Mouse (Mus musculus): ENCODE measurements around the gene Gabrp.

The Gabrp gene

GRCm38 (mm10) chr11:33578859-33579258 lies at the start of gene Gabrp:
TSS of gene Gabrp (minus strand) at chr11:33578959.
- DNase-seq, result no peak

- no peak for DNase-seq
Observed at GRCm38 (mm10) chr11:33627136-33627742, 48.5 kb upstream of the Gabrp start.

GRCm38 (mm10) chr11:33614218-33614617 lies 35.5 kb upstream of the Gabrp start:
- DNase-seq, result peak; percentile 40

GRCm38 (mm10) chr11:33607784-33608183 lies 29.0 kb upstream of the Gabrp start:
- DNase-seq, result no peak

- DNase-seq, result no peak
Observed at GRCm38 (mm10) chr11:33603174-33603573, 24.4 kb upstream of the Gabrp start.

GRCm38 (mm10) chr11:33598986-33599385 lies 20.2 kb upstream of the Gabrp start, which contains the start of gene D130052B06Rik:
TSS of gene D130052B06Rik (plus strand) at chr11:33599302.
- DNase-seq, result no peak

- no peak for DNase-seq
Observed at GRCm38 (mm10) chr11:33596655-33597054, 17.9 kb upstream of the Gabrp start.

GRCm38 (mm10) chr11:33592826-33593225 lies 14.1 kb upstream of the Gabrp start:
- no peak for DNase-seq

- DNase-seq, result no peak
Observed at GRCm38 (mm10) chr11:33590771-33591170, 12.0 kb upstream of the Gabrp start.

GRCm38 (mm10) chr11:33586614-33587013 lies 7.9 kb upstream of the Gabrp start:
- DNase-seq, result no peak

- no peak for DNase-seq
Observed at GRCm38 (mm10) chr11:33579621-33580020, 862 bp upstream of the Gabrp start.

- peak; percentile 21 for DNase-seq
Observed at GRCm38 (mm10) chr11:33574944-33575343, 3.8 kb downstream of the Gabrp start.

- no peak for DNase-seq
Observed at GRCm38 (mm10) chr11:33570413-33570812, 8.3 kb downstream of the Gabrp start.

GRCm38 (mm10) chr11:33563921-33564320 lies 14.8 kb downstream of the Gabrp start:
- DNase-seq, result no peak

GRCm38 (mm10) chr11:33554123-33554522 lies 24.6 kb downstream of the Gabrp start:
- no peak for DNase-seq

- no peak for DNase-seq
Observed at GRCm38 (mm10) chr11:33550861-33551560, 27.7 kb downstream of the Gabrp start.

- DNase-seq, result no peak
Observed at GRCm38 (mm10) chr11:33547386-33547785, 31.4 kb downstream of the Gabrp start.

- no peak for DNase-seq
Observed at GRCm38 (mm10) chr11:33544945-33545344, 33.8 kb downstream of the Gabrp start.

GRCm38 (mm10) chr11:33544121-33544520 lies 34.6 kb downstream of the Gabrp start:
- no peak for DNase-seq

- DNase-seq, result no peak
Observed at GRCm38 (mm10) chr11:33537390-33538125, 41.2 kb downstream of the Gabrp start.

- no peak for DNase-seq
Observed at GRCm38 (mm10) chr11:33536636-33537035, 42.1 kb downstream of the Gabrp start.

- DNase-seq, result no peak
Observed at GRCm38 (mm10) chr11:33534541-33534940, 44.2 kb downstream of the Gabrp start.

GRCm38 (mm10) chr11:33533577-33533976 lies 45.2 kb downstream of the Gabrp start:
- no peak for DNase-seq

GRCm38 (mm10) chr11:33529576-33529975 lies 49.2 kb downstream of the Gabrp start:
- DNase-seq, result no peak
